11 mouse cellular contexts compared by ENCODE assay signal in the genomic region with DNA sequence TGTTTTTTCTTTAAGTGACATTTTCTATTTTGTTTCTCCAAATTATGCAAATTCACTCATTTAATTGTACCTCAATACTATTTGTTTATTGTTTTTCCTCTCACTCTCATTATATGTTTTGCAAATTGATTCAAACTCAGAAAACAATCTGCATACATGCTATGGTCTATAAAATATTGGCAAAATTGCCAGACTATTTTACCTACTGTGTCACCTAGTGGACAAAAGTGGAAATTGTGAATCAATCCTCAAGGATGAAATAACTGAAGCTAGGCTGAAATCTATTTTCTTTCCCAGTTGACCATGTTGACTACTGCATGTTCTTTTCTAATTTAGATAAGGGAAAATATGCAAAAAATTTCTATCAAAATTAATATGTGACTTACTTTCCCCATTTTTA. TPM values are rescaled to one million over a fixed set of nuclear protein-coding genes. Genes with fewer than 3 reads are reported as not detected.
DNase-seq lines count a peak whose midpoint lies in the region; ATAC-seq and TF ChIP-seq lines count a peak whose summit lies in the region.
"Had no signal": no experiment of that assay in that cellular context is flagged by ENCODE, and none has a peak within 500 bp of the region (broad histone marks: within the 10 kb centered on the region; RNA-seq: fewer than 3 reads in every experiment).

No protein-coding gene starts in this region.

- no peak for TF ChIP-seq POLR2A in CH12.LX (IDR thresholded peaks at IDR 0.05; ENCODE audit: low read depth, low read length)

- no peaks in the 10 kb centered on the region for H3K36me3 ChIP-seq in embryonic facial prominence, embryonic 11.5 days (replicated peaks; ENCODE audit: control insufficient read depth, insufficient read depth, low read depth, low read length)
- H3K36me3 ChIP-seq in embryonic facial prominence, embryonic 10.5 days (replicated peaks): no peaks in the 10 kb centered on the region
- H3K36me3 ChIP-seq in CH12.LX (replicated peaks in 1 of 2; ENCODE audit: control insufficient read depth in 1 of 2, insufficient read depth in 1 of 2, low read length in 1 of 2): no peaks in the 10 kb centered on the region
- H3K36me3 ChIP-seq in embryonic facial prominence, embryonic 14.5 days (ENCODE audit: control insufficient read depth, insufficient read depth, low read length): no peaks in the 10 kb centered on the region
- H3K36me3 ChIP-seq: intestine, embryonic 15.5 days had no signal

- H3K4me2 ChIP-seq in embryonic facial prominence, embryonic 11.5 days (ENCODE audit: low read depth, low read length): no peak overlapping the region
- no peak overlapping the region for H3K4me2 ChIP-seq in CH12.LX (ENCODE audit: insufficient read depth, low read depth, poor library complexity, severe bottlenecking)
- H3K4me2 ChIP-seq in embryonic facial prominence, embryonic 14.5 days (ENCODE audit: low read depth, low read length): no peak overlapping the region
- H3K4me2 ChIP-seq: intestine, embryonic 15.5 days had no signal

- in situ Hi-C loops in CH12.LX (cut with MboI; ENCODE audit: low pct_ligation_motif_present, low pct_unique_long_range_greater_than_20kb, low sequenced_read_pairs): no loop called here

- H3K27ac ChIP-seq in embryonic facial prominence, embryonic 11.5 days (replicated peaks; ENCODE audit: low read depth, low read length): no peak overlapping the region
- H3K27ac ChIP-seq in embryonic facial prominence, embryonic 10.5 days (replicated peaks): no peak overlapping the region
- no peak overlapping the region for H3K27ac ChIP-seq in layer of hippocampus, adult 2 months
- H3K27ac ChIP-seq in CH12.LX (ENCODE audit: insufficient read depth, low read depth): no peak overlapping the region
- no peak overlapping the region for H3K27ac ChIP-seq in embryonic facial prominence, embryonic 14.5 days (replicated peaks; ENCODE audit: low read depth, low read length)
- H3K27ac ChIP-seq: intestine, embryonic 15.5 days had no signal

- peak; percentile 37 for DNase-seq in embryonic facial prominence, embryonic 11.5 days (ENCODE audit: low spot score)
- no peak for DNase-seq in embryonic facial prominence, embryonic 10.5 days (ENCODE audit: low spot score)
- no peak for DNase-seq in layer of hippocampus, adult 2 months (ENCODE audit: low spot score in 2 of 2)
- no peak for DNase-seq in layer of hippocampus, postnatal 10 days (ENCODE audit: low spot score in 2 of 2)
- DNase-seq in CH12.LX (ENCODE audit: extremely low read depth): peak; percentile 16
- peak; percentile 3 for DNase-seq in embryonic facial prominence, embryonic 14.5 days (ENCODE audit: low spot score)
- no peak for DNase-seq in Muller cell, postnatal 12 days (ENCODE audit: inconsistent ontology term)
- no peak for DNase-seq in cerebellum, adult 8-10 months
- DNase-seq: B cell, adult 2 months; cerebellum, adult 18-20 months had no signal

- TF ChIP-seq EP300 in CH12.LX (IDR thresholded peaks at IDR 0.05; ENCODE audit: low read length): no peak

- ATAC-seq in embryonic facial prominence, embryonic 11.5 days (replicated peaks; ENCODE audit: insufficient number of reproducible peaks, low FRiP score, low TSS enrichment, low read depth): no peak
- no peak for ATAC-seq in embryonic facial prominence, embryonic 14.5 days (ENCODE audit: low read depth)
- ATAC-seq: intestine, embryonic 15.5 days had no signal

- no peaks in the 10 kb centered on the region for H3K9me3 ChIP-seq in embryonic facial prominence, embryonic 11.5 days (replicated peaks; ENCODE audit: control insufficient read depth, low read length)
- H3K9me3 ChIP-seq in embryonic facial prominence, embryonic 10.5 days: no peaks in the 10 kb centered on the region
- H3K9me3 ChIP-seq in CH12.LX (replicated peaks; ENCODE audit: low read length): no peaks in the 10 kb centered on the region
- H3K9me3 ChIP-seq in embryonic facial prominence, embryonic 14.5 days (ENCODE audit: control insufficient read depth, low read length): no peaks in the 10 kb centered on the region
- H3K9me3 ChIP-seq: intestine, embryonic 15.5 days had no signal

- dilution Hi-C loops in CH12.LX (cut with MboI; ENCODE audit: extremely low pct_ligation_motif_present, extremely low pct_unique_long_range_greater_than_20kb, low sequenced_read_pairs): no loop called here

- peak; percentile 79 for TF ChIP-seq RAD21 in CH12.LX (IDR thresholded peaks at IDR 0.05; ENCODE audit: low read depth, low read length)

- H3K4me1 ChIP-seq in embryonic facial prominence, embryonic 11.5 days (ENCODE audit: control insufficient read depth, insufficient read depth, low read length): no peaks in the 10 kb centered on the region
- H3K4me1 ChIP-seq in embryonic facial prominence, embryonic 10.5 days: no peaks in the 10 kb centered on the region
- no peaks in the 10 kb centered on the region for H3K4me1 ChIP-seq in CH12.LX (ENCODE audit: control insufficient read depth in 1 of 2, insufficient read depth in 2 of 2)
- H3K4me1 ChIP-seq in embryonic facial prominence, embryonic 14.5 days (ENCODE audit: control insufficient read depth, insufficient read depth, low read length): no peaks in the 10 kb centered on the region
- H3K4me1 ChIP-seq: intestine, embryonic 15.5 days had no signal

- no peak overlapping the region for H3K4me3 ChIP-seq in embryonic facial prominence, embryonic 11.5 days (ENCODE audit: low read depth, low read length)
- no peak overlapping the region for H3K4me3 ChIP-seq in embryonic facial prominence, embryonic 10.5 days
- no peak overlapping the region for H3K4me3 ChIP-seq in layer of hippocampus, adult 2 months
- no peak overlapping the region for H3K4me3 ChIP-seq in CH12.LX (replicated peaks in 1 of 3; ENCODE audit: low read depth in 2 of 3, low read length in 2 of 3, poor library complexity in 1 of 3)
- no peak overlapping the region for H3K4me3 ChIP-seq in embryonic facial prominence, embryonic 14.5 days (ENCODE audit: low read depth, low read length)
- H3K4me3 ChIP-seq: intestine, embryonic 15.5 days had no signal

- H3K9ac ChIP-seq in embryonic facial prominence, embryonic 11.5 days (replicated peaks; ENCODE audit: low read length): no peak overlapping the region
- H3K9ac ChIP-seq in CH12.LX (ENCODE audit: insufficient read depth, low read depth): no peak overlapping the region
- H3K9ac ChIP-seq in embryonic facial prominence, embryonic 14.5 days (ENCODE audit: low read depth, low read length): no peak overlapping the region
- H3K9ac ChIP-seq: intestine, embryonic 15.5 days had no signal

- no peaks in the 10 kb centered on the region for H3K79me2 ChIP-seq in CH12.LX (replicated peaks; ENCODE audit: control insufficient read depth, extremely low read depth, insufficient read depth, poor library complexity, severe bottlenecking)

- H3K27me3 ChIP-seq in embryonic facial prominence, embryonic 11.5 days (ENCODE audit: control insufficient read depth, insufficient read depth, low read length): no peaks in the 10 kb centered on the region
- no peaks in the 10 kb centered on the region for H3K27me3 ChIP-seq in embryonic facial prominence, embryonic 10.5 days (replicated peaks; ENCODE audit: low read depth, poor library complexity, severe bottlenecking)
- no peaks in the 10 kb centered on the region for H3K27me3 ChIP-seq in CH12.LX (replicated peaks)
- H3K27me3 ChIP-seq in embryonic facial prominence, embryonic 14.5 days (replicated peaks; ENCODE audit: control insufficient read depth, insufficient read depth, low read length): no peaks in the 10 kb centered on the region
- H3K27me3 ChIP-seq: intestine, embryonic 15.5 days had no signal

- peak; percentile 80 for TF ChIP-seq CTCF in layer of hippocampus, adult 2 months (conservative IDR thresholded peaks at IDR 0.05)
- peak in 1 of 2 experiments; percentile 66; a peak in 2 of 4 replicates for TF ChIP-seq CTCF in CH12.LX (conservative IDR thresholded peaks at IDR 0.05 in 1 of 2, IDR thresholded peaks at IDR 0.05 in 1 of 2; ENCODE audit: low read depth in 2 of 2, low read length in 2 of 2)

TF ChIP-seq in CH12.LX, 34 proteins besides CTCF, POLR2A, EP300 and RAD21:
- TF ChIP-seq MYC (IDR thresholded peaks at IDR 0.05; ENCODE audit: low read depth, low read length) (no peak), JUND (conservative IDR thresholded peaks at IDR 0.05; ENCODE audit: low read depth, low read length) (no peak; the same call in 1 of the 2 replicates), ZKSCAN1 (IDR thresholded peaks at IDR 0.05; ENCODE audit: borderline replicate concordance, low read depth, low read length) (no peak), USF2 (conservative IDR thresholded peaks at IDR 0.05; ENCODE audit: low read depth, low read length) (no peak), ZC3H11A (IDR thresholded peaks at IDR 0.05; ENCODE audit: low read depth, low read length) (peak; percentile 22; the same call in 1 of the 2 replicates), SMC3 (IDR thresholded peaks at IDR 0.05; ENCODE audit: low read depth, low read length) (peak; percentile 66), PAX5 (IDR thresholded peaks at IDR 0.05; ENCODE audit: low read length) (no peak), TBP (conservative IDR thresholded peaks at IDR 0.05; ENCODE audit: low read depth, low read length) (no peak), MAX (IDR thresholded peaks at IDR 0.05; ENCODE audit: low read length) (no peak), ZNF384 (IDR thresholded peaks at IDR 0.05; ENCODE audit: low read depth, low read length) (peak; percentile 31)

RNA-seq across cellular contexts. Expression of a gene that starts 41.6 kb away (rescaled TPM):
- polyA plus RNA-seq in embryonic facial prominence, embryonic 11.5 days (2014; fragmentation: Nextera tagmentation; extraction: Ambion mirVana): not detected in 2 replicates
- polyA plus RNA-seq in embryonic facial prominence, embryonic 10.5 days (2016; fragmentation: Nextera tagmentation; extraction: Ambion mirVana): 0.05 TPM in 1 of 2 replicates, not detected in the other
- total RNA-seq in layer of hippocampus, adult 2 months (2021): not detected
- not detected for total RNA-seq in layer of hippocampus, postnatal 10 days (2021)
- total RNA-seq in CH12.LX (2012; rRNA removed) (0.34 and 0.46 TPM in 2 replicates), CH12.LX (2014; rRNA removed) (1.2 and 1.8 TPM in 2 replicates)
- polyA plus RNA-seq in CH12.LX (2012; ENCODE audit: insufficient read length, low read depth): 0.56 and 1.4 TPM in 2 replicates
- 0.43 TPM in 1 of 2 replicates, not detected in the other for polyA plus RNA-seq in embryonic facial prominence, embryonic 14.5 days (2014; fragmentation: Nextera tagmentation; extraction: Ambion mirVana)

Comparison
In these comparisons a context has a peak if more than half of its experiments do, and no peak if none do; other contexts are left out.
1. DNase-seq: peak in embryonic facial prominence, embryonic 11.5 days (single experiment), CH12.LX (single experiment) and embryonic facial prominence, embryonic 14.5 days (single experiment); none in embryonic facial prominence, embryonic 10.5 days (single experiment), layer of hippocampus, adult 2 months (0 of 2), layer of hippocampus, postnatal 10 days (0 of 2), Muller cell, postnatal 12 days (single experiment) and cerebellum, adult 8-10 months (single experiment).